Mouse (Mus musculus) thymus, adult 18-20 months (tissue): ENCODE results near the gene Fate1.
"Not testable (repeated sequence)": the region's sequence is repeated elsewhere in the genome, so short reads cannot be mapped to it uniquely, and the experiment has no call there.

ENCODE experiments used
- DNase-seq, 2 experiments: peaks; one replicate each; pipeline ENCODE4 v3.0.0; 2022; ENCODE audit warnings: mixed read lengths in 2 of 2

The Fate1 gene

DNA sequence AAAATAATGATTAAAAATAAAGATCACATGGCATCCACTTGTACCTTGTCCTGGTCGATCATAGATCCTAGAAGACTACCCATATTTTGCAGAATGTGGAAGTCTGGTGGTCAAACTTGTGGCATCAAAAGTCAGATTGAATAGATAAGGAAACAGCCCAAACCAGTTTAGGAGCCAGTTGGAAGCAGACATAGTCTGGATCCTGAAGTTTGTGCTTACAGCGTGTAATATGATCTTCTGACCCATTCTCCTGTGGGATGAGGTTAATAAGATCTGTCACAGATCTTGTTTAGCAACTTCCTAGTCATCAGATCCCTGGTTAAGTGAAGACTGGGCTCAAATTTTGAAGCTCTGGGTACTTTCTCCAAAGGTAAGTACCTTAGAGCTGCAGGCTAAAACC lies at the start of gene Fate1:
Fate1 (plus strand) TSS at position 301 of the 400 bp plus-strand sequence.
- no peak for DNase-seq

DNA sequence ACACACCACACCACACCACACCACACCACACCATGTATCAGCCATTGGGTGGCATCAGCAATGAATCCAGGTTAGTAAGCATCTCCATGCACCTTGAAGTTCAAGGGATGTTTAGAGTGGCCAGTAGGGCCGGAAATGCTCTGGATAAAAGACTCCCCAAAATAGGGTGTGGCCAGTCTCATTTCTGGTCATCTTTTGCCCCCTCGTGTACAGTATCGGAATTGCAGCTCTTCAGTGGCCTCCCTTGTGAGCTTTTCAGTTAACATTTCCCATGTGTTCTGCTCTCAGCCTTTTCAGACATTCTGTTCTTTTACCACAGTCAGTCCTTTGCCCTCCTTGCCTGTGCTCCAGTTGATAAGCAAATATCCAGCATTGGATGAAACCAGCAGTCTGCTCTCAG lies 26.2 kb upstream of the Fate1 start:
- no peak for DNase-seq

DNA sequence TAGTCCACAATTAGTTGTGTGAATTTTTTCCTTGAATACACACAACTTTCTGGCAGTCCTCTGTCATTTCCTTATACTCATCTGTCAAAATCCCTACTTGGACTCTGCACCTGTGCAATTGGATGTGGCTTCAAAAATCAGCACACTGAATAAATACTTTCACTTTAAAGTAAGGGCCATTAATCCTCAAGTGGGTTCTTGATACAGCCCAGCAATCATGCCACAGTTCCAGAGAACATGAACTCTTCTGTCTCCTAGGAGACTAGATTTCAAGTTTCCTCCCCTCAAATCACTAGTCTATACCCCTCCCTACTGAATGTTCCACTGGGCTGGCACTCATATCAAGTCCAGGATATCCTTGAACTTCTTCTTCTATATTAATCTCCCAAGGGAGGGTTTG lies 14.4 kb upstream of the Fate1 start:
- DNase-seq = no peak

DNA sequence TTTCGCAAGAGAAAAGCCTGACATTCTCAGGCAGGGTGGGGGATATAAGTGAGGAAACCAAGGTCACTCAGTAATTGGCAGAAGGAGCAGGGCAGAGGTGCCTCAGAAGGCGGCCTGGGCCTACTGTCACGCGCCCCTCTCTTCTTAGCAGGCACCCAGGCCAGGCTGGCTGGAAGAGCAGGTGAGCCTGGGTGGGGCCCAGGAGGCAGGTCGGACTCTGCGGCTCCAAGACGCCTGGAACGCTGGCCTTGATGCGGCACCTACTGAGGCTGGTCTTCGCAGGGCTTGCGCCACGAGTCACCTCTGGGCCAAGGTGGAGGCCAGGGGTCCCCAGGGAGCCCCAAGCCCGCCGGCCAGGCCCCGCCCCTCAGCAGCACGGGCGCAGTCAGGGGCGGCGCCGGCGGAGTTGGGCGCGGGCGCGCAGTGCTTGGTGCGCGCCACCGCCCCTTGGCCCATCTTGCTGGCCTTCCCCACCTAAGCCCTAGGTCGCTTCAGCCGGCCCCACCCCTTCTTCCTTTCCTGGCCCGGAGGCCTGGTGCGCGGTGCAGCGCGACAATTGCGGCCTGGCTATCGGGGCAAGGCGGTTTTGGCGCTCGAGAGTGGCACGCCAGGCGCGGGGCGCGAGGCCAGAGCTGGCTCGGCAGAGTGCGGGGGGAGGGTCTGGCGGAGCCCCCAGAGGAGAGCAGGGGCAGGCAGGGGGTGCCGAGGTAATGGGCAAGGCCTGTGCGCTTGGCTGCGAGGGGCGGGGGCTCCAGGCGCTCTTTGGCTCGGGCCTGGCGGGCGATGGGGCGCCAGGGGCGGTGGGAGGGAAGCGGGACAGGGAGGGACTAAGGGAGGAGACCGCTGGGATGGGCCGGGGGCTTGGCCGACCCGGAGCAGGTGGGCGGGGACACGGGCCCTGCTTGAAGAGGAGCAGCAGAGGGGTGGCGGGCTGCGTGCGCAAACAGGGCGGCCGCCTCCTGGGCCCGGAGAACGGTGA lies 10.4 kb upstream of the Fate1 start, which contains the start of gene Prrg3:
Prrg3 (plus strand) TSS at position 552 of the 979 bp plus-strand sequence.
- no peak for DNase-seq

DNA sequence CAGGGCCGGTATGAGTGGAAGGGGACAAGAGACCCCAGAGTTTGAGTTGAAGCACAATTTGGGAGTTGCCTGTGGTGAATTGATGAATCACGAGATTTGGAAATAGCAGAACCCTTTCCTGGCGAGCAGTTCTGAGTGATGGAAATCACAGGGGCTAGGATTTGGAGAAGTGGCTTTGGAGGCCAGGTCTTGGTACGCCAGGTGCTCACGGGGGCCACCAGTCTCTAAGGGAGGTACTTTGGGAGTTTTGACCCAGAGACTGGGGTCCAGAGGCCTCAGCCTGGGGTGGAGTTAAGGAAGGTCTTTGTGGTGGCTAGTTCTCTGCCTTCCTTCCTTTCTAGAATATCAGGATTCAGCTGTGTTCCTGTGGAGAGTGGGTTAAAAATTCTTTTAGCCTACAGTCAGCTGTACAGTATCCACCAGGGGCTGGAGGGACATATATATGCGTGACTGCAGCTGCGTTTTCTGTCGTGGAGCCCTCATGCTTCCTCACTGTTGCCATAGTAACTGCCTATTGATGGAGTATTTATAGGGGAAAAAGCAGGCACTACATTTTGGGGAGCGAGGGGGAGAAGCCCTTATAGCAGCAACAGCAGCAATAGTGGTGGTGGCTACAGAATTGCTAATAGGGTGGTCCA lies 9.4 kb upstream of the Fate1 start:
- no peak for DNase-seq

DNA sequence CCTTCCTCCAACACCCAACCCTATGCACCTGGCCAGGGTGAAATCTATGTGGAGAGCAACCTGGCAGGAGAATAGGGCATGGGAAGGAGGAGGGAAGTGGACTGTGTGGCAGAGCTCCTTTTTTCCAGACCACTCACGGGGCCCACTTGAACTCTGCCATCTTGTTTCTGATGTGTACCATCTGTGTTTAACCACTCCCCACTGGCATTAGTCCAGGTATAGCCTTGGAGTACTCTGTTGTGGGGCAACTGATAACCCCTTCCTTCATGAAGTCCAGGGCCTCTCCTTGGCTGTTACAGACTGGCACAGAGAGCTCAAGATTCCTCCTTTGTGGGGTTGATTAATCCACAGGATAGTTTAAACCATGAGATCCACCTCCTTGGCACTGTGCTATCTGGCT lies 4.6 kb upstream of the Fate1 start:
- DNase-seq = no peak

DNA sequence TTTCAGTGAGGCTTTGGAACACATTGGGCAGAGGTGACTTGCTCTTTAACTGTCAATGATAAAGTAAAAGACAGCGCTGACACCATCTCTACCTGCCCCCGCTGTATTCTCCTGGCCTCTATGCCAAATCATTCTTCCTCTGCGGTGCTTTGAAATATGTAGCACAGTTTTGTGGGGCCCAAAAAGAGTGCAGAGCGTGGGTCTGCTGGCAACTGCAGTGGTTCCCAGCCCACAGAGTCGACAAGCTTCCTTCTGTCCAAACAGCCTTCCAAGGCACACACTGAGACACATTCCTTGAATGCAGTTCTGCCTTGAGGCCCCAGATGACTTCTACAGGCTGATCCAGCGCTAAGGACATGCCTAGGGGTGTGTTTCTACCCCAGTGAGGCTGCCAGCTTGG lies 4.0 kb upstream of the Fate1 start:
- DNase-seq = no peak

DNA sequence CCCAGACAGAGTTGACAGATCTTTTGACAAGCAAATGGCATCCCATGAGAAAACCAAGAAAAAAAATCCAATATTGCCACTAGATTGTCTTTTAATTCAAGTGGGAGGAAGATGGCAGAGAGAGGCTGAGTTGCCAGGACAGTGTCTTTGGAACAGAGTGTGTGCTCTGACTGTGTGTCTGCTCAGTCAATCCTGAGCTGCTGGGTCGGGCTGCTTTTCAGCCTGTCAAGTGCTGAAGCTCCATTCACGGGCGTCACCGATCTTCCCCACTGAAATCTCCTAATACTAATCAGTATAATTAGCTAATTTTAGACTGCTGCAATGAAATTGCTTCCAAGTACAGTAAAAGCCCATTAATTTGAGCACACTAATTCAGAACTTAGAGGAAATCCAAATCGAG lies 1.5 kb upstream of the Fate1 start:
- DNase-seq = no peak

DNA sequence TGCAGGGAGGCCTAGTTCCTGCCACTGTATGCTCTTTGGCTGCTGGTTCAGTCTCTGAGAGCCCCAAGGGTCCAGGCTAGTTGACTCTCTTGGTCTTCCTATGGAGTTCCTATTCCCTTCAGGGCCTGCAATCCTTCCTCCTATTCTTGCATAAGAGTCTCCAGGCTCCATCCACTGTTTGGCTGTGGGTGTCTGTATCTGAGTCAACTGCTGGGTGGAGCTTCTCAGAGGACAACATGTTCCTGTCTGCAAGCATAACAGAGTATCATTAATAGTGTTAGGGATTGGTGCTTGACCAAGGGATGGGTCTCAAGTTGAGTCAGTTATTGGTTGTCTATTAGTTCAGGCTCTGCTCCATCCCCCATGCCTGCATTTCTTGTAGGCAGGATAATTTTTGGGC lies 4.9 kb downstream of the Fate1 start:
- DNase-seq = not testable (repeated sequence)

DNA sequence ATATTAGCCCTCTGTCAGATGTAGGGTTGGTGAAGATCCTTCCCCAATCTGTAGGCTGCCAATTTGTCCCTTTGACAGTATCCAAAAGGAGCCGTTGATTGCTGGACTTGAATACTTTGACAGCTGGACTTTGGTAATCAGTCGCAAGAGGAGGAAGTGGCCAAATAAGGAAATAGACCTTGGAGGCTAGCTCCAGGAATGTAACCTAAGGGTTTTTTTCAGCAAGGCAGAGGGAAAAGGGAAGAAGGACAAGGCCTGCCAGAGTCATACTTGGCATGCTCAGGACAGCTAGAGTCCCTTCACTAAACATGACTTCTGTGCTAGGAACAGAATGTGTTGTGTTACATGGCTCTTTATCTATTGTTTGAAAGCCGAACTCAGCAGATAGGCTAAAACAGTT lies 7.7 kb downstream of the Fate1 start:
- DNase-seq = no peak

DNA sequence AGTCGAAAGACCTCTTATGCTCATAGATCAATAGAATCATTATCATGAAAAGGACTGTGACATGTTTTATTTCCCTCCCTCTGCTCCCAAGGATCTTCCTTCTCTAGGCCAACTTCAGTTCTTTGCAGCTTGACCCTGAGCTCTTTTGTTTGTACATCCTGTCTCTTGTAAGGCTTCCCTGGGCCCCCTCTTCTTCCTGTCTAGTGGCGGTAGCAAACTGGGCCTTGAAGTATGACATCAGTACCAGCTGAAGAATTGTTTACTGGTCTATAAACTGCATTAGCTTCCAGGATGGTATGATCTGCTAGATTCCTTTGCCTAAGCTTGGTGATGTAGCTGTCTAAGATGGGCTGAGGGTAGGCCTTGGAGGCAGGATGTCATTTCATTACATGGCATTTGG lies 8.5 kb downstream of the Fate1 start:
- no peak for DNase-seq

DNA sequence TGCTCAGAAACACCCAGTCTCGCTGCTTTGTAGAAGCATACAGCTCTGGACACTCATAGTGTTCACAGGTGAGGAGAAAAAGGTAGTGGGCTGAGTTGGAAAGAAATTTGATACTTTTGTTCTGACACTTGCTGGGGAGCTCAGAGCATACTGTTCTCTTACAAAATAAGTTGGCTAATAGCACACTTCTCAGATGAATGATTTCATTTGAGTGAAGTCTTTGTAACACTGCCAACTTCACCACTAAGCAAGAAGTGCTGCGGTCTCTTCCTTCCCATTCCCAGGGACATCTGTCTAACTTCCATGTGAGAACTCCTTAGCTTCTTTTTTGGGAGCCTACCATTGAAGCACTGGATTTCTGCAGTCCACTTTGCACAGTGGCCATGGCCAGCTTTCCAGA lies 10.4 kb downstream of the Fate1 start:
- no peak for DNase-seq

DNA sequence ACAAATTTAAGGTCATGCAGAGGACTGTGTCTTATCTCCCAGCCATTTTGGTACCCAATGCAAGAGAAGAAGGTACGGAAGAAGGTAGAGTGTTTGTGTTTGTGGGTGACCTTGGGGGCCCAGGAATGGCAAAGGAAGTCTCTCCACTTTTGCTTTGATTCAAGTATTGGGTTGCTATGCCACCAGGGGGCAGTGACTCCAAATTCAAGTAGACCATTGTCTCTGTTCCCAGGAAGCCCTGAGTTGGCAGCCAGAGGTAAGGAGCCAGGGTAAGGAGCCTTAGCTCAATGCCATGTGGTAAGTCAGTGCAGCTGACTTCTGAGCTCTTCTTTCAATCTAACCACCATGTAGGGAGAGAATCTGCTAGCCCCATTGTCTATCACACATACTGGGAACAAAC lies 11.0 kb downstream of the Fate1 start:
- DNase-seq = no peak

DNA sequence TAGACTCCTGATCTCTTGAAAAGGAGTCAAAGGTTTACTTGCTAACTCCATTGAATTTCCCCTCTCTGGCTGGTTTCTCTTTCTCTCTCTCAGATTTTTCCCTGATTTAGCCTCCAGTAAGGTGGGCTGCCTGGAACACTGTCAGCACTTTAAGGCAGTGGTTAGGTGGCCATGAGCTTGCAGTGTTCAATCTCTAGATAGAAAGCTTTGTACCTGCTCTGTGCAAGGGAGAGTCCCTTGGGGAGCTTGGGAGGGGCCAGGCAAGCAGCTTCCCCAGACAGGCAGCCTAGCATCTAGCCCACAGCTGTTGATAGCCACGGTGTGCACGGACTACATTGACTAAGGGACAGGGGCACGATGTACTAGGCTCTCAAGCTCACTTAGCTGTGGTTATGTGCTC lies 18.8 kb downstream of the Fate1 start, which contains the start of gene Cnga2:
Cnga2 (plus strand) TSS at position 301 of the 400 bp plus-strand sequence.
- no peak for DNase-seq

DNA sequence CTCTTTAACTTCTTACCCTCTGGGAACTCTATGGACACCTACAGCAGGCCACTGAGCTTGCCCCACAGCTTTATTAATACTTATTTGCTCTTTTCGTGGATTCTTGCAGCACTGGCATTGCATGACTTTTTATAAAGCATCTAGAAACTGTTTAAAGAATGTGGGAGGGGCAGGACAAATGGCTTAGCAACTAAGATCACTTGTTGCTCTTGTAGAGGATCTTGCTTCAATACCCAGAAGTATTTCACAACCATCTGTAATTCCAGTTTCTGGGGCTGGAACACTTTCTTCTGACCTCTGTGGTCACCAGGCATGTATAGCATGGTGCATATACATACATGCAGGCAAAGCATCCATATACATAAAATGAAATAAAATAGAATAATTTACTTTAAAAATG lies 23.2 kb downstream of the Fate1 start:
- DNase-seq = no peak

DNA sequence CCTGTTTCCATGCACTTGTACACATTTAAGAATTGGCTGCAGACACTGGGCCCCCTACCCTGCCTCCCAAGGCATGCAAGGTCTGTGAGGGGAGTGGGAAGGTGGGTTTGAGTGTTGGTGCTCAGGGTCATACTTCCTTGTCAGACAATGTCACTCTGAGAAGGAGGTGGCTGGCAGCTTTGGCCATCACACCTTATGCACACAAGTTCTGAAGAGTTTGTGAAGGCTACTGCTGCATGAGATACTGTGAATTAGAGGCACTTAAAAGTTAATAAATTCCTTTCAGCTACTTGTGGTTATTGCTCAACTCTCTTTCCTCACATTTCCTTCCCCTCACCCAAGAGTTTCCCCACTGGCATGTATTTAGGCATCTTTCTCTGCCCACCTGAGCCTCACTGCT lies 37.1 kb downstream of the Fate1 start:
- no peak for DNase-seq

DNA sequence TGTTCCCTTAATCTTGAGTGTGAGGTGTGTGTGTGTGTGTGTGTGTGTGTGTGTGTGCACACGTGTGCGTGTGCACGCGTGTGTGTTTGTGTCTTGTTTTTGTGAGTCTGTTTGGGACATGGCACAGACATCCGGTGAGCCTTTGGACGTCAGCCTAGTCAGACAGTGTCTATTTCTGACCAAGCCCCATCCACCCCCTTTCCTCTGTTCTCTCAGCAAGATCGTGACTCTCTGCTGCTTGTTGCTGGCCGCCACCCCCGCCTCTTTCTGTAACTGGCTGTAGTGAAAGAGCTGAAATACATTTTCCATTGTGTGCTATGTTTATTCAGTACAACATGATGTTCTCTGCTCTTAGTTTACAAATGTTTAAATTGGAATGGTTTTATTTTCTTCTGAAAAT lies 39.5 kb downstream of the Fate1 start:
- no peak for DNase-seq

DNA sequence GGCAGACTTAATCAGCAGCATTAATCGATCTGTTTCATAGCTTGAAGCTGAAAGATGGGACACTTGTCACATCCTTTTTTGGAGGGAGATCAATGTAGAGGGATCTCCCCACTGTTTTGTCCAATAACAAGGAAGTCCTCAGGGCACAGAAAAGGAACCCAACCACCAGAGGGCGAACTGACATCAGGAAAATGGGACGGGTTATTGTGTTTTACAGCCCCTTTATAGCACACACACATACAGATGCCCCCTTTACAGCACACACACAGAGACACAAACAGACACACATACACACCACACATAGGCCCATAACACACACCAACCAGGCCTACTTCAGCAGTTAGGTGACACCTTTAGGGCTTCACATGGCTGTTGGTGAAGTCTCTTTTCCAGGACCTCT lies 40.0 kb downstream of the Fate1 start:
- no peak for DNase-seq

DNA sequence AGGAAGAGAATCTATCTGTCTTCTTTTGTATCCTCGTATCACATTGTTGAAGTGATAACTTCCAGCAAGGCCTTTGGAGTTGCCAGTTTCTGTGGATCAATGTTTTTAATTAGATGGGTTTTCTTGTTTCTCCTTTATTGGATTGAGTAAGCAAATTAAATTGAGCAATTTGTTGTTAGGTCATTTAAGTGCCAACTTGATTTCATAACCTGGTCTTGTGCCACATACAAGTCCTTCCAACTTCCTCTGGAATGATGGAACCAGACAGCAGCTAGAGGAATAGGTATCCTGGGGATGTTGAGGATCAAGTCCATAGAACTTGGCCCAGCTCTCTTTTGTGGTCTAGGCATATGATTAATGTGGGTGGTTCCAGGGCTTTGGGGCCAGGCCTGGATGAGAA lies 49.5 kb downstream of the Fate1 start:
- no peak for DNase-seq

DNA sequence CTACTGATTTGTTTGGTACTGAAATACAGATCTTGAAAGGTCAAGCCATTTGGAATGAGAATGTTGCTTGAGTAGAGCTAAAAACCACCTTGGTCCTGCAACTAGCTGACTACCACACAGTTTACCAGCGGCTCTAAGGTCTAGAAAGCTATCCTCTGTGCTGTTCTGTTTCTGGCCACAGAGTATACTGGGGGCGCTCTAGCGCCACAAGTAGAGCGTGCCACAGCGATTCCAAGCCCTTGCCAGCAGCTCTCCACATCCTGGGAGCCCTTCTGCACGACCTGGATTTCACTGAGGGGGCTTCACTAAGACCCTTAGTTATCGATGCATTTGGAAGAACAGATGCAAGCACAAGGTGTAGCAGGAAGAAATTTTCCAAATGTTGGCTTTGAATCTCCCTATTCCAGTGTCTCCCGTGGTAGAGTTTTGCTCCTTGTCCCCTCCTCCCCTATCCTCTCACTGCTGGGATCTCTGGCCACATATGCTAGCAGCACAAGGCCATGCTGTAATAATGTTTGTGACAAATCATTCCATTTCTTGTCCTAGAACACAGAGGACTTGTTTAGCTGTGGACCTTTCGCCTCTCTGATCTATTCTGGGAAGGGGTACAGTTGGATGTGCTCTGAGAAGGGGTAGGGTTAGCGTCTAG lies 50.1 kb downstream of the Fate1 start:
- no peak for DNase-seq

DNA sequence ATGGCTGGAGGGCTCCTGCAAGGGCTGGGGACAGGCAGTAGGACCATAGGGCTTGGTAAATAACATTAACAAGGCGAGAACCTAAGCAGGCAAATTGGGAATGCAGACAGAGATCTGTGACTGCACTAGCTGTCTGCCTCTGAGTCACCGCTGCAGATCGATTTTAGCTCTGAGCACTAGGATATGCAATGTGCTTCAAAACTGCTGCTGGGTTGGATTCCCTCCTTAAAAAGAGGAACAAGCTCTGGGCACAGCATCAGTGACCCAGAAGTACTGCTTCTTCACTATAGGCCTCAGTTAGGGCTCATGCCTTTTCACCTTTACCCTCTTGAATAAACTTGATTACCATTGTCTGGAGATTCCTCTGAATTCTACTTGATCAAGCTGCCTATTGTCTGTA lies 50.8 kb downstream of the Fate1 start:
- DNase-seq = no peak
